Mouse (Mus musculus): Measurements from ENCODE around the gene Akr1b8. TPM values are rescaled to one million over a fixed set of nuclear protein-coding genes. Genes with fewer than 3 reads are reported as not detected.

The Akr1b8 gene
- 8.1 and 16.6 TPM in 2 replicates for polyA plus RNA-seq (2012; rRNA removed; ENCODE audit: low replicate concordance)

DNA sequence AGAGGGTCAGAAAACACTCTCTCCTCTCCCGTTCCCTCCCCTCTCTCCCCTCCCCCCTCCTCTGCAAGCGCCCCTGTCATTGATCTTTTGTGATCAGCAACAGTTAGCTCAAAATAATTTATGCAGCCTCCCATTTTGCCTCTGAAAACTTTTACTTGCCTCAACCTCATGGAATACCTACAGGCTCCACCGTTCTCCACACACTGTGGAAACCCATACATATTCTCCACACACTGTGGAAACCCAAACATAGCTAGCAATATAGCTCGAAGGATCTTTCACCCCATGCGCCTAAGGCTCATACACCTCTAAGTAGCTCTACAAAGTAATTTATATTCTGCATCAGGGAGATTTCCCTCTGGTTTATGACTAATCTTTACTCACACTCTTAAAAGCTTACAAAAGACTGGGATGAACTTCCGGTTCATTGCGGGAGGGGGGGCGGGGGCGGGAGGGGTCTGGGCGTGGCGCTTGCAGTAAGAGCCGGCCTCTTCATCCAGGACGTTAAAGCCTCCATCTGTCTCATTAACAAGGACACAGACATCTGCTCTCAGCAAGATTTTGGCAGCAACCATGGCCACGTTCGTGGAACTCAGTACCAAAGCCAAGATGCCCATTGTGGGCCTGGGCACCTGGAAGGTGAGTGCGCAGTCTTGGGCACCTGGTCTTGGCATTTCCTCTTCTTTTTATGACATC, at the start of gene Akr1b8:
Akr1b8 (plus strand) TSS at position 462 of the 696 bp plus-strand sequence.

GRCm38 (mm10) chr6:34316854-34317771, 36.8 kb upstream of the Akr1b8 start, which contains the start of gene Akr1b3:
Akr1b3 (minus strand) TSS chr6:34317478.

DNA sequence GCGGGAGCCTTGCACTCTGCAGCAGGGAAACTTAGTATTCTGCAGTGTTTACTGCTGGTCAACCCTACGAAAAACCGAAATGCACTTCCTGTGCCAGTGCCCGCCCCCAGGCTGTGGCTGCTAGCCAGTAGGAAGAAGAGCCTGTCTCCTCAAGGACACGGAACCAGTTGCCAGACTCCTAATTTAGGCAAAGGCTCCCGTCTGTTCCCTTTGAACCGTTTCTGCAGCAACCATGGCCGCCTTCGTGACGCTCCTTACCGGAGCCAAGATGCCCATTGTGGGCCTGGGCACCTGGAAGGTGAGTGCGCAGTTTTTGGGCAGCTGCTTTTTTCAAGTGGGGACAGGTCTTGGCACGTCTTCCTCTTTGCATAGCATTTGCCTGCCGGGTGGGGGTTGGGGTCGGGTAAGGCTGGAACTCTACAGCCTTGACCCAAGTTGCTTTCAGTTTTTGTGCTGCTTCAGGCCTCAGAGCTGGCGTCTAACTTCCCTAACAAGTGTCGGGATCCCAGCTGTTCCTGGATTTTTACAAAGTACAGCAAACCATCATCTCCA, 30.3 kb downstream of the Akr1b8 start, which contains the start of gene Akr1b10:
Akr1b10 (plus strand) TSS at position 109 of the 552 bp plus-strand sequence.

DNA sequence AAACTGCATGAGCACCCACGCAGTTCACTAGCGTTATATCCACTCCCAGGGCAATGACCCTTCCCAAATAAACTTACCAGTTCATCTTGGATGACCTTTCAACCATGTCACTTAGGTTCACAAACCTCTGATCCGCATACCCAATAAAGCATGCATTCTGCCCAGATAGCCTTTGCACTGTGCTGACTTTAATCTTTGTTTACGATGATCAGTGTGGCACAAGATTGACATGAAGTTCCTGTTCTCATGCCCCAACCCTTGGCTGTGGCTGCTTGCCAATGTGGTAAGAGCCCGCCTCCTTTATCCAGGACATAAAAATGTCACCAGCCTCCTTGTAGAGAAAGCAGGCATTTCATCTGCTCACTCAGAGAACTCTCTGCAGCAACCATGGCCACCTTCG, 58.1 kb downstream of the Akr1b8 start, which contains the start of gene Akr1b7:
Akr1b7 (plus strand) TSS at position 312 of the 400 bp plus-strand sequence.

Other genes starting within 250 kb of the Akr1b8 start
- 21.4 and 56.9 TPM in 2 replicates for gene Slc35b4, start 177.0 kb upstream of the Akr1b8 start, polyA plus RNA-seq (2012; rRNA removed; ENCODE audit: low replicate concordance)
- 187 and 393 TPM in 2 replicates for gene Akr1b3, start 36.6 kb upstream of the Akr1b8 start, polyA plus RNA-seq (2012; rRNA removed; ENCODE audit: low replicate concordance)
- gene Akr1b10, start 30.1 kb downstream of the Akr1b8 start, polyA plus RNA-seq (2012; rRNA removed; ENCODE audit: low replicate concordance): 14.5 and 39.1 TPM in 2 replicates
- gene Akr1b7, start 58.2 kb downstream of the Akr1b8 start, polyA plus RNA-seq (2012; rRNA removed; ENCODE audit: low replicate concordance): not detected in 2 replicates
- 3.3 and 16.3 TPM in 2 replicates for gene Bpgm, start 122.1 kb downstream of the Akr1b8 start, polyA plus RNA-seq (2012; rRNA removed; ENCODE audit: low replicate concordance)
- gene Cald1, start 244.4 kb downstream of the Akr1b8 start, polyA plus RNA-seq (2012; rRNA removed; ENCODE audit: low replicate concordance): 14.2 and 26.0 TPM in 2 replicates

Measured in mammary gland, adult 2 months (tissue).